Mouse (Mus musculus) MN1 (cell line): ENCODE measurements around the gene Mrps11.

Experiments used
- DNase-seq: peaks from one replicate; pipeline ENCODE4 v3.0.0-alpha.2; 2016; ENCODE audit warnings: low spot score

Gene Mrps11

DNA sequence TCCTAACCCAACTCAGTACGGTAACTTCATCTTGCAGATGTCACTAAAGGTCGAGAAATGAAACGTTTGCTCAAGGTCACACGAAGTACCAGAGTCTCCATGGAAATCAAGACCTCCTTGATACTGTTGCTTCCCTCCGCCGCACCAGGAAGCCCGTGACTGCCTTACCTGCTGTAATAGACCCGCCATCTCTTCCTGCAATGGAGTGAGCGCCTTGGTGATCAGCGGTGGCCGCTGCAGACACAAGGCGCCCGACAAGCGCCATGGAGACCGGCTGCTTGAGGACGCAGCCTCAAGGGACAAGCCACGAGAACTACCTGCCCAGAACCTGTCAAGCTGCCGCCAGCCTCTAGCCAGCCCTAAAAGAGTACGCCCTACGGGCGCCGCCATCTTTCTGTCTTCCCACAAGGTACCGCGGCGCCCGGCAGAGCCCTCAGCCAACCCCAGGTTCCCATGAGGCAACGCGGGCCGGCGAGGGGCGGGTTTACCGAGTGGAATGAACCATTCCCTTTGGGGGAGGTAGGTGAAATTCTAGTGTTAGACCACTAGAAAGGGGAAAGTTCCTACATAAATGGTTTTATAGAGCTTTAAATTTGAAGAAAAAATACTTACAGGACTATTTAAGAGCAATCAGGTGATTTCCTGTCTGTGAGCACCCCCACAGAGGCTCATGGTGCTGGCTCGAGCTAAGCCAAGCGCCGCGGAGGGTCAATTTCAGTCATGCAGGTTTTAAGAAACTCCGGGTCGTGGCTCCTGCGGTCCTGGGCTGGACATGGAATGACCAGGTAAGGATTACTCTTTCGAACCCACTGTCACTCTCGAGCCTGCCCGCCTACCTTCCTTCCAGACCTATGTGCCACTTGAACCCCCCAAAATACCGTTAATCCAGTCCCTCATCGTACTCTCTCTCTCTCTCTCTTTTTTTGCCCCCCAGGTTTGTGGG lies at the start of gene Mrps11, which contains the start of gene Mrpl46:
TSS of gene Mrps11 (plus strand) at position 481 of the 943 bp plus-strand sequence.
TSS of gene Mrpl46 (minus strand) at position 893 of the 943 bp plus-strand sequence.
- DNase-seq, result peak; percentile 93

DNA sequence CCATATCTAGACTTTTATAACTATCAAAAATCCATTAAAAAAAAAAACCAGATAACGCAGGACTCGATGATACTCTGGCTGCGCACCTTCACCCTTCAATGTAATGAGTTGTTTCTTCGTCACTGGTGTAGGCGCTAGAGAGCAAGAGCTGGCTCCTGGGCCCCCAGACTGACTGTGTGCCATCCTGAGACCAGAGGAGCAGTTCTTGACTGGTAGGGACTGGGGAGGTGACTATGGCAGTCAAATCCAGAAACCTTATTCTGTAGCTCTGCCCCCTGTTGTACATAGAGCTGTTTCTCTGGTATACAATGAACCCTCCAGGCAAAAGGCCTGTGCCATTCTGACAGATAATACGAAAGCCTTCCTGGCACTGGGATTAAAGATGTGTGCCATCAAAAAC lies 45.7 kb upstream of the Mrps11 start:
- DNase-seq, result no peak

DNA sequence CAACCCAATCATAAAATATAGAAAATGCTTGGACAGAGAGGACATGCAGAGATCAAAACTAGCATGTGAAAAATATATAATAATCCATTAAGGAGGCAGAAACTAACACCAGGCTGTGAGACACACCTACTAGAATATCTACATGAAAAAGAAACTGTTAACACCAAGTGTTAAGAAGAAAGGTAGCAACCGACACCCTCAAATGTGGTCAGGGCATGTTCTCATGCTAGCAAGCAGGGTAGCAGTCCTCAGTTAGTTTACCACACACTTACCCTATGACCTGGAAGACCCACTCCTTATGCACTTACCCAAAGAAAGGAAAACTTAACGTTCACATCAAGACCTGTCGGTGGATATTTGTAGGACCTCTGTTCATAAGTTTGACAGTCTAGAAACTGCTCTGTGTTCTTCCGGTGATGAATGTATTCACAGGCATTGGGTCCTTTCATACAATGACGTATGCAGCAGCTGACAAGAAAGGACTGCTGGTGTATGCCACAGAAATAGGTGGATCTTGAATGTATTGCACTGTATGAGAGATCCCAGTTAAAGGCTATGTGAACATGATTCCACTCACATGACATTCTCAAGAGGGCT lies 45.2 kb upstream of the Mrps11 start, which contains the start of gene Ntrk3:
TSS of gene Ntrk3 (minus strand) at position 399 of the 597 bp plus-strand sequence.
- DNase-seq, result no peak

DNA sequence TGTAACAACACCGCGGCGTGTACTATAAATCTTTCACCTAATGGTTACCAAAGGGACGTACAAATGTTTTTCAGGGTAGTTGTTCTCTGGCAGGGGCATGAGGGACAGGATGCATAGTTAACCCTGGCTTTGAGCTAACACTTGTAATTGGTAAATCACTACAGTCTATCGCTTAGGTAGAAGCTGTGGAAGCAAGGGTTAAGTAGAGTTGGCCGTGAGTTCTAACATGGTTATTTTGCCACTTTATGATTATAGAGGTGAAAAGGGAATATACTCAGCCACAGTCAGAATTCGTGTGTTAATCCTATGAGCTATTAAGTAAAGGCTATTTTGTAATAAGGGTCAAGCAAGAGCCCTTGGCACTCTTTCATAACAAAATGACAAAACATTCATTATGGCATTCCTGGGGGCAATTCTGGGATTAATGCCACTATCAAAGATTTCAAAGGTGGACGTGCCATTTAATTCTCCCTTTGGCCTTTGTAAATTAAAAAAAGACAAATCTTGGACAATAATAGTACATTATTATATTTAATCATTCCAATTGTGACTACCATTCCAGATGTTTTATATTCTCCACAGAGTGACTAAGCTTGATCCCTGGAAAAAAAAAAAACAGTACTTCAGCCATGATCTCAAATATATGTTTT lies 43.4 kb upstream of the Mrps11 start:
- no peak for DNase-seq

DNA sequence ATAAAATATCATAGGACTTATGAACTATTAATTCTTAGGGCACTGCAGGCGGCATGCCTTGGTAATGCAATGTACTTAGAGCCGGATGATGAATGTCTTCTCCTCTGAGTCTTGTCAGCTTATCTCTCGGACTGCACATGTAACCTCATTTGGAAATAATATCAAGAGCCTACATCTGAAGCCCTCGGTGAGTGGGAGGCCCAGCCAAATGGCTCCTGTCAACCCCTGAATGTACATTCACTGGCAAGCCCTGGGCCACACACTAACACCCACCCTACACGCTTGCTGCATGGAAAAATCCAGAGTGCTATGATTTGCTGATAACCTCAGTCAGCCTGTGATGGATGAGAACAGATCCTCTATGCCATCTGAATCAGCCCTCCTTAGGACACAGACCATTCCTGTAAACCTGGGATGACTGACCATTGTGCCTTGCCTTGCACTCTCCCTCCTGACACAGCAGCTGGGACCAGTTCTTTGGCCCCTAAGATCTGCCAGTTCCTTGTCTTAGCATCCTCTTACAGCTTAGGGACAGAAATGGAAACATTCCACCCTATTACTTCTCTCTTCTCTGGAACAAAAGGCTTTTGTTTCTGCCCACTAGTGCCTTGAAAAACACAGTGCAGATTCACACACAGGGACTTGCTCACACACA lies 39.1 kb upstream of the Mrps11 start:
- peak; percentile 64 for DNase-seq

DNA sequence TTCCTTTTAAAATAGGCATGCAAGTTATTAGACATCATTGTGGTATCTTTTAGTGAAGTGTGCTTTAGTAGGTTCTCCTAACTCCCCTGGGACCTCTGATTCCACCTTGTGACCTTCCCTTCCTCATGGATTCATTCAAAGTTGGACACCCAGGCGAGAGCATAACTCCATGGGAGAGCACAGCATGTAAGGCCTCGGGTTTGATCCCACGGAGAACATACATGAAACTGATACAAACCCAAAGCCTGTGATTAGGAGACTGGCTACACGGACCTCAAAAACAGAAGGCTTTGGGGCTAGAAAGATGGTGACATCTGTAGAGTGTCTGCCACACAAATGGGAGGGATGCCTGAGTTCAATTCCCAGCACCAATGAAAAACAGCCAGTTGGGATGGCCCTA lies 30.0 kb upstream of the Mrps11 start:
- no peak for DNase-seq

DNA sequence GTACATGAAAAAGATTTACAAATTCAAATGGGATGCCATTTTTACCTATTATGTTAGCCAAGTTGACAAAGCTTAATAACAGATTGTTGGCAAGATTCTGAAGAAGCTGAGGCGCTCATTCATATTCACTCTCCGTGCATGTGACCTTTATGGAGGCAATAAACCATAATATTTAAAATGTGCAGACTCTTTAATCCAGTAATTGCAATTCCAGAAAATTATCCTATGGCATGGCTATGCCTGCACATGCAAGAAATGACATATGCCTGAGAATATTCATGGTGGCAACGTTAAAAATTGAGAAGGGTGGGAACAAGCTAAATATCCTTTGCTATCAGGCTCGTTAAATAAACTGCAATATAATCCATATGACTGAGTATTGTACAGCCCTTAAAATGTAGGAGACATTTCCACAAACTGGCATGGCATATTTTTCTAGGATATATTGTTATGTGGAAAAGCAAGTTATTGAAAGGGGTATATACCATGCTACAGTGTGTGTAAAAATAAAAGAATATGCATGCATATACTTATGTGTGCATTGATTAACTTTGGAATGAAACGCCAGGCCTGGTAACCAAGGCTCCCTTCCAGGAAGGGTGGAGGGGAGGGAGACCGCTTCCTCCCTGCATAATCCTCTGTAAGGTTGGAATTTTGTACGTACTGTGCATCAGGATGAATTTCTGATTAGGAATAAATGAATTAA lies 29.0 kb upstream of the Mrps11 start:
- no peak for DNase-seq

DNA sequence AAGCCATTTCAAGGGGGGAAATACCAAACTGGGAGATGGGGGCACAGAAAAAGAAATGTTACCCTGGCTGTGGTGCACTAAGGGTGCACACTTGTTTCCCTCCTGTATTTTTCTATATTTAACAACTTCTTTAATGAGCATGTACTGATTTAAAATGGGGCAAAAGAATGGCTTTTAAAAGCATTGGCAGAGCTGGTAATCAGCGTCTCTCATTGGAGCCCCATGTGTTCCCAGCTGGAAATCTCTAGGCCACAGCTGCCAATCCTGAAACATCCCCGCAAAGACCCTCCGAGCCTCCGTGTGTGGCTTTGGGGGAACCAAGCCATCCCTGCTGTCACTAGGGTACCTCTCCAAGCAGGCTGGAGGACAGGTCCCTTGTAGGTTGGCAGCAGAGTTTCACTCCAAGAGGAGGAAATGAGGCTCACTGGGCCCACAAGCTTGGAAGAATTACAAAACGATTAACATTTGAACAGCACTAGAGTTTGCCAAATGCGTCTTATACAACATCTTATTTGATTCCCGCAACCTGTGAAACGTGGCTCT lies 28.4 kb upstream of the Mrps11 start:
- DNase-seq, result no peak

DNA sequence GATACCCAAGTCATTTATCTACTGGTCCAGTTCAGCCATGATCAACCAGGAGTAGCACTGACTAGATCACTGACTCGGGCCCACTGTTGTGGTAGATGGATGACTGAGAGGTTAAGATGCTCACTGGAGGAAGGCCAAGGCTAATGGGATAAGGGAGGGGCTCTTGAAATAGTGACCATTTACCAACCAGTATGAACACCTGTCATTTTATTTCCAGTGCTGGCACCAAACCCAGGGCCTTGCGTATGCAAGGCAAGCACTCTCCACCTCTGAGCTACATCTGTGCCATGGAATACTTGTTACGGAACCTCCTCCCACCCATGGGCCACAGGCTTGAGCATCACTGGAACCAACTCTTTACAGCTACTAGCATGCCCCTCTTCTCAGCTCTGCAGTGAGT lies 19.1 kb upstream of the Mrps11 start:
- DNase-seq, result no peak

DNA sequence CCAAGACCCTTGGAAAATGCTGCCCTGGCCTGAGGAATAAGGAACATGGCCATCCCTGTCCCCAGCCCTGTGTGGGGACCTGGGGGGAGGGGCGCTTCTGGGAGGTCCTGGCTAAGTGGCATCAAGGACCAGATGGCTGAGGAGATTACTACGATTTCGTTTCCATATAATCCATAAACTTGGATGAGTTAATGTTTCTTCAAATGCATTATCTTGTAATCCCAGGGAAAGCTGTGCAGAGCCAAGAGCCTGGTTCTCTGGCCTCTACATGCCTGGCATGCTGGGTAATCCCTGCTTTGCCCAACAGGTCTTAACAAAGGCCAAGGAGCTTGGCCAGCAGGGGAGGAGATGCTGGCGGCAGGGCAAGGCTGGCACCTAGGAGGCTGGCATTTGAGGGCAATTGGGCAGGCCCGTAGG lies 17.7 kb upstream of the Mrps11 start:
- no peak for DNase-seq

DNA sequence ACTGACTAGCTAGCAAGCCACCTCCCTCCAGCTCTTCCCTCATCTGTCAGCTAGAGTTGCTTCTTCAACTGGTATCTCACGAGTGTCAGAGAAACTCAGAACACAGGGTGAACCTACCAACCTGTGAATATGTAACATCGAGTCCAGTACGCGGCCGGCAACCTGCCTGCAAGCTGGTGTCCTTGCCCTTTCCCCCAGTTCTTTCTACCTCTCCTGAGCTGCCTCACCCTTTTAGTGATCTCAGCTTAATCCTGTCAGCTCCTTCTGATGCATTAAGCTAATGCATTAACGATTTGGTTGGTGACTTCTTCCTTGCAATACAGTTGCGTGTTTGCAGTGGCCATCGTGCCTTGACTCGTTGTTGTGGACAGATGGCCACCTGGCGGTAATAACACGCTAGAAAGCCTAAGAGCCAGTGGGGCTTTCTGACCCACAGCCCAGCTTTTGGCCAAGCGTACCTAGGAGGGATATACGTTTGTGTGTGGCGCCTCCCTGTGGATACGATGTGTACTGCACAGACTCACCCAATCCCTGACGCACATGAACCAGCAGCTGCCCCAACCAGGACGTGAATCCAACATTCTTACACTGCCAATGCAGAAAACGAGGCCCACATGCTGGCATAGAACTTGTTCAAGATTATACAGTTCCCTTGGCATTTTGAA lies 16.8 kb upstream of the Mrps11 start:
- peak; percentile 93 for DNase-seq

DNA sequence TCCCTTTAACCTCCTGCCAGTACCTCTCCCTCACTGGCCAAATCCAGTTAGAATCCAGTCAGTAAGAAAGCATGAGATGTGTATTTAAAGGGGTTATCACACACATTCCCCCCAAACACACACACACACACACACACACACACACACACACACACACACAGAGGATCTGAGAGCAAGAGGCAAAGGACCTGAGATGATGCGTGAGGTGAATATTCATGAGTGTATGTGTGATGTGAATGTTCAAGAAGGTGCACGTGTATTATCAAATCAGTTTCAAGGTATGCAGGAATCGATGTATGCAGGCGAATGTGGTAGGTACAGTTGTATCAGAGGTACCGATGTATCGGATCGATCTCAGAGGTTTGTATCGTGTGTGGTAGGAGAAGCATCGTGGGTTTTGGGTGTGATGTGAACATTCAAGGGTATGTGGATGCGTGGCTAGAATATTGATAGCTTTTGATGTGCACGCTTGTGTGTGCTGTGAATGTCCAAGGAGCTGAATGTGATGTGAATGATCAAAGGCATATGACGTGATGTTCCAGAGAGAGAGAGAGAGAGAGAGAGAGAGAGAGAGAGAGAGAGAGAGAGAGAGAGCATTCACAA lies 14.9 kb upstream of the Mrps11 start:
- no peak for DNase-seq

DNA sequence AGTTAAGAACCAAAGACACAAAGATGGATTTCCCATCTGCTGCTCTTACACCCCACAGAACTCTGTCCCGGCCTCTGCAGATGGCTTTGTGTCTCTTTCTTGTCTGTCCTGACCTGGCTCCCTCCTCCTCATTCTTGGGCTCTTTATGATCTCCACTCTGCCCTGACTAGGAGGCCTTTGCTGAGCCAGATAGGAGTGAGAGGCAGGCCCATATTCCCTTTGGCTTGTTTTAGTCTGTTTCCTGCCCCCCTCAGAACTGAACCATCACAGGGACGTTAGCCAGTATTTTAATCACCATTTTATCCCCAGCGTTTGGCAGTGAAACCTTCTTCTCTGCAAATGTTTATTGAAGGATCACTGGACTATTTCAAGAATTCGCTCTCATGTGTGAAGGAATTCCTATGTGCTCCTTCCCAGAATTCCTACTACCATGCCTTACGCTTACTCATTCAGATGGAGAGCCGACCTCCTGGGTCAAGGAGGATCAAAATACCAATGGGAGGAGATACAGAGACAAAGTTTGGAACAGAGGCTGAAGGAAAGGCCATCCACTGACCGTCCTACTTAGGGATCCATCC lies 13.8 kb upstream of the Mrps11 start:
- DNase-seq, result no peak

DNA sequence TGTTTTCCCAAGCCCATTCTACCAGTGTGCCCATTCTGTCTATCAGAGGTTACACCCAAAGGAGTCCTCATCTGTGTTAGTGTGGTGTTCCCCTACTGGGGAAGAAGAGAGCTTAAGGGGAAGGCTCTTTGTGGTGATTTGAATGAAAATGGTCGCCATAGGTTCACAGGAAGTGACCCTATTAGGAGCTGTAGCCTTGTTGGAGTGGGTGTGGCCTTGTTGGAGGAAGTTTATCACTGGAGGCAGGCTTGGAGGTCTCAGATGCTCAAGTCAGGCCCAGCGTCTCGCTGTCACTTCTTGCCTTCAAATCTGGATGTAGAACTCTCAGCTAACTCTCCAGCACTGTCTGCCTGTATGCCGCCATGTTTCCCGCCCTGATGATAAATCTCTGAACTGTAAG lies 12.0 kb upstream of the Mrps11 start:
- no peak for DNase-seq

DNA sequence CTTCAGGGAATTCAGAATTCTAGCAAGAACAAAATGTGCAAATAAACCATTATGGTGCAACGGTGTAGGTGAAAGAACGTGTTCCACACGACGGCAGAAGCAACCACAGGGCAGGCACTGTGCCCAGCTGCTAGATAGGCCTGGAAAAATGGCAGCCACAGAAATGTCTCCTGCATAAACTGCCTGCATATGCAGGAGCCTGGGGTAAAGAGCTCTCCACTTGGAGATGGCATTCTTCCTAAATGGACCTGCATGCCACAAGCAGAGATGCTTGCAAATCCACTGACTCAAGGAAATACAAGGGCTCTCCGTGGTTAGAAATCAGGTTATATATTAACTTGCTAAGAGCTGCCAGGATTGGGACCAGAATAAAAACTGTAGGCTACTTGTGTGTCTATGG lies 4.2 kb upstream of the Mrps11 start:
- DNase-seq, result no peak

DNA sequence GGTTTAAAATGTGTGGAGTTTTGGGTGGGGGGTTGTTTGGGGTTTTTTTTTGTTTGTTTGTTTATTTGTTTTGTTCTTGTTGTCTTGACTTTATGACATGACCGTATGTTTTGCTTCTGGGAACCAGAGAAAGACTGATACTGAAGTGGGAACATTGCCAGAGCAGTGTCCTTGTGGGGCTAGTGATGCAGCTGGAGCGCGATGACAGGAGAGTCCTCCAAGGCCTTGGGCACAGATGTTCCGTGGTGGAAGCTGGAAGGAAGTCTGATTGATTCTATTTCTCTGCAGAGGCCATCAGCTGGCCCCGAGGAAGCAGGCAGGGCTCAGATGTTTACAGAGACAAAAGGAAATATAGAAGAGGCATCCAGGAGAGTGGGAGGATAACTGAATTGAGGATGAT lies 3.0 kb downstream of the Mrps11 start:
- peak; percentile 45 for DNase-seq

DNA sequence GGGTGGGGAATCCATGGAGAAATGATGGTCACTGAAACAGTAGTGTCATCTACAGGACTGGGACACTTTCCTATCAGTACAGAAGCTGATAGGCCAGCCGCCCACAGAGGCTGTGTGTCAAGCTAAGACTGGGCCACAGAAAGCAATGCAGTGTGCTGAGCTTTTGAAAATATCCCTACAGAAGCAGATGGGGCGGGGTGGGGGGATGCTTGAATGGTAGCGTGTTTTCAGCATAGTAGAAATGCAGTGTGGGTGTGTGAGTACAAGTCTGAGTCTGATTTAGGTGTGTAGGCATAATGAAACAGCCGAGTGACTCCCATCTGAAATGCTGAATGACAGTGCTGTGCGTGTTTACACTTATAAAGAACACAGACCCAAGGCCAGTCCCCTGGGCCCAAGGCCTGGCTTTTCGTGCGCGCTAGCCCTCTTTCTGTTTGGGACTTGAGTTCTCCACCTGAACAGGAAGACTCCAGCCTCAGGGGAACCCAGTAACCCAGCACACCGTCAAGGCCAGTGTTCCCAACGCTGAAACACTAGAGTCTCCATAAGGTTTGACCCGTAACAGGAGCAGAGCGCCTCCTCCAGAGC lies 5.0 kb downstream of the Mrps11 start:
- DNase-seq, result no peak

DNA sequence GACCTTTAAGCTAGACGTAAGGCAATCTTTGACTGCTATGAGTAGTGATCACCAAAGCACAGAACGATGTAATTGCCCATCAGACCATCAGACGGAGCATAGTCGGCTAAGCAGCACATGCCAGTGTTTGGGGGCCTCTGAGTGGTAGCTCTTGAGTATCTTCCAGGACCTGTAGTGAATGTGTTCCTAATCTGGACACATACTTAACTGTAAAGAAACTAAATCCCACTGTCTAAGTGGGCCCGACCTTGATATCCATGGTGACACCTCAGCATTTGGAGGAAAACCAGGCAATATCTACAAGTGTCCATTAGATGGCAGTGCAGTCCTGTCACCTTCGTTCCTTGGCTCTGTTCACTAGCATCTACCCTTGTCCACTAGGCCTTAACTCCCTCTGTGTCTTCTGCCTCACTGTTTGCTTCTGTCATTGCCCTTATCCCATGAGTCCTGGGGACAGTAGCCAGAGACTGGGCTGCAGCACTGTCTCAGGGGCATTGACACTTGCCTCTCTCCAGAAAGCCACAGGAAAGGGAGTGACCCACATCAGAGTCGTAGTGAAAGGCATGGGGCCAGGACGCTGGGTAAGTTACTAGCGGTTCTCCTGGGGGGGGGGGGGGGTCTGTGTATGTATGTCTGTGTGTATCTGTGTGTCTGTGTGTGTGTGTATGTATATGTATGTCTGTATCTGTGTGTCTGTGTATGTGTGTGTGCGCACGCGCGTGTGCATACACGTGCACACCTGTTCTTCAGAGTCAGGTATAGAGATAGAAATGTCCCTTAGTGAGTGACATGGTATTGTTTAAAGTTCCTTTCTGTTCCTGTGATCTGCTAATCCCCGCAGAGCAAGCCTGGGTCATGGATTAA lies 8.7 kb downstream of the Mrps11 start:
- DNase-seq, result peak; percentile 87
